Mouse (Mus musculus) myocyte (in vitro differentiated cells): ENCODE measurements around the gene Myog. TPM values are rescaled to one million over a fixed set of nuclear protein-coding genes. Genes with fewer than 3 reads are reported as not detected.
A peak's percentile ranks its signal among the peaks of the same experiment; 100 is the strongest.

ENCODE experiments used
- H3K27me3 ChIP-seq: one replicate; pipeline ENCODE4 v1.6.1; 2011; ENCODE audit not compliant: control insufficient read depth, insufficient read depth, insufficient read length
- H3K36me3 ChIP-seq: one replicate; pipeline ENCODE4 v1.6.1; 2011; ENCODE audit not compliant: control insufficient read depth, insufficient read depth
- H3K4me2 ChIP-seq: one replicate; pipeline ENCODE4 v1.6.1; 2011; ENCODE audit warnings: low read depth, control low read depth
- H3K4me3 ChIP-seq: one replicate; pipeline ENCODE4 v1.5.1; 2011; ENCODE audit warnings: mild to moderate bottlenecking, control low read depth, moderate library complexity
- H3K79me2 ChIP-seq: one replicate; pipeline ENCODE4 v1.6.1; 2011; ENCODE audit not compliant: control insufficient read depth, insufficient read depth
- H3ac ChIP-seq: one replicate; pipeline ENCODE4 v1.6.1; 2011; ENCODE audit not compliant: control insufficient read depth, insufficient read length
- CEBPB ChIP-seq: IDR thresholded peaks from 2 replicates; pipeline ENCODE4 v1.6.1; 2011; ENCODE audit warnings: mild to moderate bottlenecking, moderate library complexity; ENCODE audit not compliant: poor library complexity, insufficient read depth, severe bottlenecking
- E2F4 ChIP-seq: IDR thresholded peaks from one replicate; pipeline ENCODE4 v1.6.1; 2011; ENCODE audit warnings: mild to moderate bottlenecking, control low read depth, moderate library complexity; ENCODE audit not compliant: insufficient read depth
- MAX ChIP-seq: IDR thresholded peaks from one replicate; pipeline ENCODE4 v1.6.1; 2011; ENCODE audit warnings: low read depth, mild to moderate bottlenecking, control low read depth
- MYOD1 ChIP-seq, 3 experiments: IDR thresholded peaks; one replicate each; pipeline ENCODE4 v1.6.1; 2011; ENCODE audit warnings: control low read depth in 2 of 3, low read depth in 2 of 3, mild to moderate bottlenecking in 2 of 3, moderate library complexity in 1 of 3; ENCODE audit not compliant: insufficient read length in 2 of 3, control insufficient read depth in 1 of 3
- MYOG ChIP-seq, 3 experiments: IDR thresholded peaks; one replicate each; pipeline ENCODE4 v1.6.1; 2011; ENCODE audit warnings: control low read depth in 2 of 3, low read depth in 2 of 3, mild to moderate bottlenecking in 2 of 3; ENCODE audit not compliant: insufficient read length in 2 of 3, control insufficient read depth in 1 of 3, insufficient read depth in 1 of 3
- POLR2A ChIP-seq: IDR thresholded peaks from one replicate; pipeline ENCODE4 v1.6.1; 2011; ENCODE audit warnings: low read depth, mild to moderate bottlenecking, control low read depth, moderate library complexity; ENCODE audit not compliant: insufficient read length
- POLR2AphosphoS2 ChIP-seq: IDR thresholded peaks from one replicate; pipeline ENCODE4 v1.6.1; 2011; ENCODE audit warnings: low read depth, control low read depth; ENCODE audit not compliant: insufficient read length
- REST ChIP-seq: IDR thresholded peaks from one replicate; pipeline ENCODE4 v1.6.1; 2011; ENCODE audit warnings: mild to moderate bottlenecking, control low read depth, moderate library complexity; ENCODE audit not compliant: insufficient read depth, insufficient read length
- SRF ChIP-seq: IDR thresholded peaks from one replicate; pipeline ENCODE4 v1.6.1; 2011; ENCODE audit warnings: low read depth; ENCODE audit not compliant: control insufficient read depth, insufficient read length
- TCF12 ChIP-seq: IDR thresholded peaks from one replicate; pipeline ENCODE4 v1.6.1; 2011; ENCODE audit warnings: mild to moderate bottlenecking, control low read depth; ENCODE audit not compliant: poor library complexity, insufficient read depth, severe bottlenecking
- TCF3 ChIP-seq: IDR thresholded peaks from one replicate; pipeline ENCODE4 v1.6.1; 2011; ENCODE audit warnings: low read depth, control low read depth; ENCODE audit not compliant: insufficient read length
- USF1 ChIP-seq: IDR thresholded peaks from one replicate; pipeline ENCODE4 v1.6.1; 2011; ENCODE audit warnings: low read depth, mild to moderate bottlenecking, control low read depth, moderate library complexity
- polyA plus RNA-seq: library from polyadenylated mRNA; unstranded; fragments of >200 nt; fragmentation: generic; extraction: Trizol; gene quantifications from one replicate; pipeline ENCODE4 v1.2.1, GENCODE M21; 2012; ENCODE audit warnings: missing spikeins

The Myog gene
- polyA plus RNA-seq, 1 experiment = 1,426 TPM

- TF ChIP-seq MYOD1 (IDR thresholded peaks at IDR 0.05; ENCODE audit: control insufficient read depth in 1 of 3, insufficient read length in 2 of 3, low read depth in 2 of 3) (no peak), MAX (no peak), REST (no peak), E2F4 (no peak), USF1 (no peak), POLR2AphosphoS2 (no peak), TCF12 (no peak), TCF3 (no peak), POLR2A (no peak)
These were observed 15.2 kb downstream of the Myog start for GRCm38 (mm10) chr1:134304940-134305339.

GRCm38 (mm10) chr1:134307409-134307808 lies 17.6 kb downstream of the Myog start:
- TF ChIP-seq TCF12 (peak; percentile 63), SRF (no peak), POLR2A (no peak), MAX (no peak), TCF3 (peak; percentile 74), MYOD1 (IDR thresholded peaks at IDR 0.05; ENCODE audit: control insufficient read depth in 1 of 3, insufficient read length in 2 of 3, low read depth in 2 of 3) (peak; percentile 91 to 96 (median 96)), REST (no peak), POLR2AphosphoS2 (peak; percentile 17), MYOG (IDR thresholded peaks at IDR 0.05; ENCODE audit: control insufficient read depth in 1 of 3, insufficient read depth in 1 of 3, insufficient read length in 2 of 3, low read depth in 2 of 3) (peak; percentile 65 to 87 (median 82))
- Histone ChIP-seq H3K36me3 (no peaks in the 10 kb centered on the region), H3K79me2 (no peaks in the 10 kb centered on the region), H3K4me3 (no peak overlapping the region), H3ac (no peak overlapping the region), H3K4me2 (no peak overlapping the region), H3K27me3 (no peaks in the 10 kb centered on the region)

More at GRCm38 (mm10) chr1:134304940-134305339, 15.2 kb downstream of the Myog start:
- Histone ChIP-seq H3ac (no peak overlapping the region), H3K4me2 (no peak overlapping the region), H3K36me3 (no peaks in the 10 kb centered on the region), H3K79me2 (no peaks in the 10 kb centered on the region), H3K27me3 (no peaks in the 10 kb centered on the region), H3K4me3 (no peak overlapping the region)

- H3K4me2 ChIP-seq = peak overlapping the region; percentile 8
- no peaks in the 10 kb centered on the region for H3K79me2 ChIP-seq
- no peaks in the 10 kb centered on the region for H3K36me3 ChIP-seq
- H3K27me3 ChIP-seq = no peaks in the 10 kb centered on the region
- H3K4me3 ChIP-seq = no peak overlapping the region
- TF ChIP-seq TCF12 = no peak
- no peak for TF ChIP-seq SRF
- no peak for TF ChIP-seq TCF3
- no peak for TF ChIP-seq CEBPB
- TF ChIP-seq POLR2A = no peak
- TF ChIP-seq POLR2AphosphoS2 = no peak
- TF ChIP-seq E2F4 = no peak
- TF ChIP-seq MAX = no peak
- TF ChIP-seq REST = no peak
- no peak for TF ChIP-seq MYOD1 (IDR thresholded peaks at IDR 0.05; ENCODE audit: control insufficient read depth in 1 of 3, insufficient read length in 2 of 3, low read depth in 2 of 3)
- TF ChIP-seq USF1 = no peak
- no peak for TF ChIP-seq MYOG (IDR thresholded peaks at IDR 0.05; ENCODE audit: control insufficient read depth in 1 of 3, insufficient read depth in 1 of 3, insufficient read length in 2 of 3, low read depth in 2 of 3)
- H3ac ChIP-seq = no peak overlapping the region
These were observed 20.5 kb downstream of the Myog start for GRCm38 (mm10) chr1:134310291-134310690.

GRCm38 (mm10) chr1:134310729-134311128 lies 20.9 kb downstream of the Myog start:
- TF ChIP-seq MYOD1 (IDR thresholded peaks at IDR 0.05; ENCODE audit: control insufficient read depth in 1 of 3, insufficient read length in 2 of 3, low read depth in 2 of 3) (peak in 2 of 3 experiments; percentile 60 to 74), CEBPB (no peak), MYOG (IDR thresholded peaks at IDR 0.05; ENCODE audit: control insufficient read depth in 1 of 3, insufficient read depth in 1 of 3, insufficient read length in 2 of 3, low read depth in 2 of 3) (no peak), USF1 (no peak), TCF3 (no peak), MAX (no peak), TCF12 (peak; percentile 18)
- H3K36me3 ChIP-seq = no peaks in the 10 kb centered on the region
- H3K27me3 ChIP-seq = no peaks in the 10 kb centered on the region
- H3ac ChIP-seq = no peak overlapping the region
- H3K4me3 ChIP-seq = no peak overlapping the region
- no peak overlapping the region for H3K4me2 ChIP-seq
- H3K79me2 ChIP-seq = no peaks in the 10 kb centered on the region

- no peaks in the 10 kb centered on the region for H3K79me2 ChIP-seq
- no peaks in the 10 kb centered on the region for H3K36me3 ChIP-seq
- no peak overlapping the region for H3K4me3 ChIP-seq
- no peaks in the 10 kb centered on the region for H3K27me3 ChIP-seq
- no peak for TF ChIP-seq POLR2A
- H3K4me2 ChIP-seq = no peak overlapping the region
- H3ac ChIP-seq = no peak overlapping the region
These were observed 22.0 kb downstream of the Myog start for GRCm38 (mm10) chr1:134311760-134312159.
